In genomic region chr2:122158362-122158802, GRCm38 (mm10) we compare ENCODE assay signal across 15 mouse cellular contexts. TPM values are rescaled to one million over a fixed set of nuclear protein-coding genes. Genes with fewer than 3 reads are reported as not detected.
DNase-seq lines count a peak whose midpoint lies in the region; ATAC-seq and TF ChIP-seq lines count a peak whose summit lies in the region.
"Had no signal": no experiment of that assay in that cellular context is flagged by ENCODE, and none has a peak within 500 bp of the region (broad histone marks: within the 10 kb centered on the region; RNA-seq: fewer than 3 reads in every experiment).

No protein-coding gene starts in this region.

- ATAC-seq in embryonic facial prominence, embryonic 13.5 days (ENCODE audit: insufficient number of reproducible peaks, insufficient read depth, low FRiP score, low TSS enrichment, low read depth) = no peak
- no peak for ATAC-seq in limb, embryonic 11.5 days (ENCODE audit: insufficient number of reproducible peaks, low FRiP score, low TSS enrichment, low read depth)
- peak; percentile 24 for ATAC-seq in limb, embryonic 14.5 days (ENCODE audit: low FRiP score, low read depth)
- ATAC-seq in forebrain, embryonic 12.5 days (ENCODE audit: low FRiP score) = no peak
- ATAC-seq: forebrain, postnatal 0 days had no signal

- H3K9me3 ChIP-seq in embryonic facial prominence, embryonic 13.5 days = no peaks in the 10 kb centered on the region
- no peaks in the 10 kb centered on the region for H3K9me3 ChIP-seq in embryonic facial prominence, embryonic 10.5 days
- no peaks in the 10 kb centered on the region for H3K9me3 ChIP-seq in limb, embryonic 11.5 days (ENCODE audit: control insufficient read depth, low read length)
- H3K9me3 ChIP-seq in limb, embryonic 10.5 days (replicated peaks) = no peaks in the 10 kb centered on the region
- H3K9me3 ChIP-seq in limb, embryonic 14.5 days (ENCODE audit: control insufficient read depth, low read length) = no peaks in the 10 kb centered on the region
- no peaks in the 10 kb centered on the region for H3K9me3 ChIP-seq in forebrain, embryonic 12.5 days

- H3K27me3 ChIP-seq in embryonic facial prominence, embryonic 13.5 days = no peaks in the 10 kb centered on the region
- no peaks in the 10 kb centered on the region for H3K27me3 ChIP-seq in embryonic facial prominence, embryonic 10.5 days (replicated peaks; ENCODE audit: low read depth, poor library complexity, severe bottlenecking)
- no peaks in the 10 kb centered on the region for H3K27me3 ChIP-seq in limb, embryonic 11.5 days (ENCODE audit: control insufficient read depth, insufficient read depth, low read length)
- no peaks in the 10 kb centered on the region for H3K27me3 ChIP-seq in limb, embryonic 10.5 days (ENCODE audit: low read depth, poor library complexity, severe bottlenecking)
- H3K27me3 ChIP-seq in limb, embryonic 14.5 days (ENCODE audit: control insufficient read depth, insufficient read depth, low read length) = no peaks in the 10 kb centered on the region
- H3K27me3 ChIP-seq in forebrain, embryonic 12.5 days = no peaks in the 10 kb centered on the region

- peaks cover 9% of the 10 kb centered on the region; the same call in 1 of the 2 replicates for H3K4me1 ChIP-seq in embryonic facial prominence, embryonic 13.5 days
- no peaks in the 10 kb centered on the region for H3K4me1 ChIP-seq in embryonic facial prominence, embryonic 10.5 days
- H3K4me1 ChIP-seq in limb, embryonic 11.5 days (ENCODE audit: control insufficient read depth, insufficient read depth, low read length) = no peaks in the 10 kb centered on the region; the same call in 1 of the 2 replicates
- H3K4me1 ChIP-seq in limb, embryonic 10.5 days = no peaks in the 10 kb centered on the region
- no peaks in the 10 kb centered on the region for H3K4me1 ChIP-seq in limb, embryonic 14.5 days (ENCODE audit: control insufficient read depth, insufficient read depth, low read length)
- no peaks in the 10 kb centered on the region for H3K4me1 ChIP-seq in forebrain, embryonic 12.5 days

- TF ChIP-seq POLR2A in limb, embryonic 14.5 days (IDR thresholded peaks at IDR 0.05; ENCODE audit: borderline replicate concordance, extremely low read depth, insufficient read depth, insufficient read length) = no peak

- H3K9ac ChIP-seq in embryonic facial prominence, embryonic 13.5 days = no peak overlapping the region
- H3K9ac ChIP-seq in limb, embryonic 11.5 days (ENCODE audit: low read length) = no peak overlapping the region
- no peak overlapping the region for H3K9ac ChIP-seq in limb, embryonic 14.5 days (ENCODE audit: low read depth, low read length, severe bottlenecking)
- no peak overlapping the region for H3K9ac ChIP-seq in forebrain, embryonic 12.5 days
- H3K9ac ChIP-seq: forebrain, postnatal 0 days; hindbrain, embryonic 14.5 days had no signal

- no peak for DNase-seq in embryonic facial prominence, embryonic 10.5 days (ENCODE audit: low spot score)
- DNase-seq in limb, embryonic 11.5 days (ENCODE audit: low spot score) = peak; percentile 8
- DNase-seq in limb, embryonic 10.5 days (ENCODE audit: low spot score) = no peak
- peak; percentile 50 for DNase-seq in NIH3T3 (ENCODE audit: low read depth)
- DNase-seq in limb, embryonic 14.5 days (ENCODE audit: low spot score) = peak; percentile 53
- DNase-seq in gastrocnemius, postnatal 4 days (ENCODE audit: low spot score in 2 of 2) = no peak
- DNase-seq: cerebellum, adult 9-10 months; forebrain, postnatal 0 days; kidney, postnatal 36 days had no signal

- no peak overlapping the region for H3K4me3 ChIP-seq in embryonic facial prominence, embryonic 13.5 days
- no peak overlapping the region for H3K4me3 ChIP-seq in embryonic facial prominence, embryonic 10.5 days
- H3K4me3 ChIP-seq in limb, embryonic 11.5 days (ENCODE audit: low read depth, low read length) = no peak overlapping the region
- no peak overlapping the region for H3K4me3 ChIP-seq in limb, embryonic 10.5 days
- H3K4me3 ChIP-seq in limb, embryonic 14.5 days (replicated peaks; ENCODE audit: low read length) = no peak overlapping the region
- no peak overlapping the region for H3K4me3 ChIP-seq in forebrain, embryonic 12.5 days (replicated peaks)
- H3K4me3 ChIP-seq: left cerebral cortex, adult 2 months had no signal

- peaks cover 12% of the 10 kb centered on the region; the same call in 1 of the 2 replicates for H3K36me3 ChIP-seq in embryonic facial prominence, embryonic 13.5 days
- peaks cover 14% of the 10 kb centered on the region for H3K36me3 ChIP-seq in embryonic facial prominence, embryonic 10.5 days (replicated peaks)
- H3K36me3 ChIP-seq in limb, embryonic 11.5 days (ENCODE audit: control insufficient read depth, insufficient read depth, low read length) = no peaks in the 10 kb centered on the region; the same call in 1 of the 2 replicates
- H3K36me3 ChIP-seq in limb, embryonic 10.5 days = peaks cover 14% of the 10 kb centered on the region
- H3K36me3 ChIP-seq in limb, embryonic 14.5 days (ENCODE audit: control insufficient read depth, insufficient read depth, low read length) = peaks cover 9% of the 10 kb centered on the region; the same call in 1 of the 2 replicates
- H3K36me3 ChIP-seq in forebrain, embryonic 12.5 days (replicated peaks) = no peaks in the 10 kb centered on the region; the same call in 1 of the 2 replicates

- peak overlapping the region; percentile 55; the same call in 1 of the 2 replicates for H3K27ac ChIP-seq in embryonic facial prominence, embryonic 13.5 days
- no peak overlapping the region for H3K27ac ChIP-seq in embryonic facial prominence, embryonic 10.5 days (replicated peaks)
- no peak overlapping the region for H3K27ac ChIP-seq in limb, embryonic 11.5 days (replicated peaks; ENCODE audit: low read depth, low read length)
- no peak overlapping the region for H3K27ac ChIP-seq in limb, embryonic 10.5 days
- no peak overlapping the region for H3K27ac ChIP-seq in limb, embryonic 14.5 days (replicated peaks; ENCODE audit: low read depth, low read length)
- H3K27ac ChIP-seq in forebrain, embryonic 12.5 days = no peak overlapping the region
- H3K27ac ChIP-seq: hindbrain, embryonic 14.5 days; left cerebral cortex, adult 2 months; macrophage had no signal

- 40% methylated on average over 6 of the region's 6 CpGs for WGBS in embryonic facial prominence, embryonic 13.5 days
- WGBS in embryonic facial prominence, embryonic 10.5 days = 65% methylated on average over 6 of the region's 6 CpGs
- 71% methylated on average over 6 of the region's 6 CpGs for WGBS in limb, embryonic 11.5 days
- 72% methylated on average over 6 of the region's 6 CpGs for WGBS in limb, embryonic 10.5 days
- 44% methylated on average over 6 of the region's 6 CpGs for WGBS in limb, embryonic 14.5 days
- 70% methylated on average over 6 of the region's 6 CpGs for WGBS in forebrain, embryonic 12.5 days

- no peak overlapping the region for H3K4me2 ChIP-seq in embryonic facial prominence, embryonic 13.5 days
- no peak overlapping the region for H3K4me2 ChIP-seq in limb, embryonic 11.5 days (ENCODE audit: low read depth, severe bottlenecking)
- H3K4me2 ChIP-seq in limb, embryonic 14.5 days (replicated peaks; ENCODE audit: low read depth, low read length, severe bottlenecking) = no peak overlapping the region
- no peak overlapping the region for H3K4me2 ChIP-seq in forebrain, embryonic 12.5 days
- H3K4me2 ChIP-seq: hindbrain, embryonic 14.5 days had no signal

RNA-seq across cellular contexts. Expression of gene Trim69, which starts 2.1 kb away (rescaled TPM):
- polyA plus RNA-seq in embryonic facial prominence, embryonic 13.5 days (2015; fragmentation: Nextera tagmentation; extraction: Ambion mirVana) = not detected in 2 replicates
- 0.11 TPM in 1 of 2 replicates, not detected in the other for polyA plus RNA-seq in embryonic facial prominence, embryonic 10.5 days (2016; fragmentation: Nextera tagmentation; extraction: Ambion mirVana)
- 0.17 TPM in 1 of 2 replicates, not detected in the other for polyA plus RNA-seq in limb, embryonic 11.5 days (2014; fragmentation: Nextera tagmentation; extraction: Ambion mirVana)
- 0.08 TPM in 1 of 2 replicates, not detected in the other for polyA plus RNA-seq in limb, embryonic 10.5 days (2016; fragmentation: Nextera tagmentation; extraction: Ambion mirVana)
- polyA plus RNA-seq in limb, embryonic 14.5 days (2012; rRNA removed) = 0.08 and 0.17 TPM in 2 replicates
- not detected in 2 replicates for polyA plus RNA-seq in limb, embryonic 14.5 days (2014; fragmentation: Nextera tagmentation; extraction: Ambion mirVana)
- not detected in 2 replicates for polyA plus RNA-seq in forebrain, embryonic 12.5 days (2016; fragmentation: Nextera tagmentation; extraction: Ambion mirVana)
- total RNA-seq in gastrocnemius, postnatal 4 days (2021) = not detected
- total RNA-seq: forebrain, postnatal 0 days; left cerebral cortex, adult 2 months had no signal
- polyA plus RNA-seq: brain, embryonic 14.5 days; forebrain, postnatal 0 days; hindbrain, embryonic 14.5 days had no signal

RNA-seq across cellular contexts. Expression of gene B2m, which starts 10.9 kb away (rescaled TPM):
- 239 and 303 TPM in 2 replicates for polyA plus RNA-seq in embryonic facial prominence, embryonic 13.5 days (2015; fragmentation: Nextera tagmentation; extraction: Ambion mirVana)
- 104 and 107 TPM in 2 replicates for polyA plus RNA-seq in embryonic facial prominence, embryonic 10.5 days (2016; fragmentation: Nextera tagmentation; extraction: Ambion mirVana)
- polyA plus RNA-seq in limb, embryonic 11.5 days (2014; fragmentation: Nextera tagmentation; extraction: Ambion mirVana) = 112 and 118 TPM in 2 replicates
- 73.7 and 87.1 TPM in 2 replicates for polyA plus RNA-seq in limb, embryonic 10.5 days (2016; fragmentation: Nextera tagmentation; extraction: Ambion mirVana)
- 125 and 145 TPM in 2 replicates for polyA plus RNA-seq in limb, embryonic 14.5 days (2012; rRNA removed)
- polyA plus RNA-seq in limb, embryonic 14.5 days (2014; fragmentation: Nextera tagmentation; extraction: Ambion mirVana) = 298 and 308 TPM in 2 replicates
- 80.0 and 89.6 TPM in 2 replicates for polyA plus RNA-seq in forebrain, embryonic 12.5 days (2016; fragmentation: Nextera tagmentation; extraction: Ambion mirVana)
- 100 to 1,000 TPM; 168 to 182 TPM for total RNA-seq in gastrocnemius, postnatal 4 days (2021)

RNA-seq across cellular contexts. Expression of gene Patl2, which starts 27.6 kb away (rescaled TPM):
- polyA plus RNA-seq in embryonic facial prominence, embryonic 13.5 days (2015; fragmentation: Nextera tagmentation; extraction: Ambion mirVana) = not detected in 2 replicates
- polyA plus RNA-seq in embryonic facial prominence, embryonic 10.5 days (2016; fragmentation: Nextera tagmentation; extraction: Ambion mirVana) = 0.10 TPM in 1 of 2 replicates, not detected in the other
- not detected in 2 replicates for polyA plus RNA-seq in limb, embryonic 11.5 days (2014; fragmentation: Nextera tagmentation; extraction: Ambion mirVana)
- not detected in 2 replicates for polyA plus RNA-seq in limb, embryonic 10.5 days (2016; fragmentation: Nextera tagmentation; extraction: Ambion mirVana)
- polyA plus RNA-seq in limb, embryonic 14.5 days (2012; rRNA removed) = 0.03 and 0.04 TPM in 2 replicates
- polyA plus RNA-seq in limb, embryonic 14.5 days (2014; fragmentation: Nextera tagmentation; extraction: Ambion mirVana) = 0.17 TPM in 1 of 2 replicates, not detected in the other
- polyA plus RNA-seq in forebrain, embryonic 12.5 days (2016; fragmentation: Nextera tagmentation; extraction: Ambion mirVana) = not detected in 2 replicates
- total RNA-seq in gastrocnemius, postnatal 4 days (2021) = not detected
- total RNA-seq: forebrain, postnatal 0 days; left cerebral cortex, adult 2 months had no signal
- polyA plus RNA-seq: brain, embryonic 14.5 days; forebrain, postnatal 0 days; hindbrain, embryonic 14.5 days had no signal

RNA-seq across cellular contexts. Expression of gene Terb2, which starts 27.7 kb away (rescaled TPM):
- not detected in 2 replicates for polyA plus RNA-seq in embryonic facial prominence, embryonic 13.5 days (2015; fragmentation: Nextera tagmentation; extraction: Ambion mirVana)
- not detected in 2 replicates for polyA plus RNA-seq in embryonic facial prominence, embryonic 10.5 days (2016; fragmentation: Nextera tagmentation; extraction: Ambion mirVana)
- not detected in 2 replicates for polyA plus RNA-seq in limb, embryonic 11.5 days (2014; fragmentation: Nextera tagmentation; extraction: Ambion mirVana)
- not detected in 2 replicates for polyA plus RNA-seq in limb, embryonic 10.5 days (2016; fragmentation: Nextera tagmentation; extraction: Ambion mirVana)
- not detected in 2 replicates for polyA plus RNA-seq in limb, embryonic 14.5 days (2012; rRNA removed)
- polyA plus RNA-seq in limb, embryonic 14.5 days (2014; fragmentation: Nextera tagmentation; extraction: Ambion mirVana) = not detected in 2 replicates
- polyA plus RNA-seq in forebrain, embryonic 12.5 days (2016; fragmentation: Nextera tagmentation; extraction: Ambion mirVana) = not detected in 2 replicates
- total RNA-seq in gastrocnemius, postnatal 4 days (2021) = not detected
- total RNA-seq: forebrain, postnatal 0 days; left cerebral cortex, adult 2 months had no signal
- polyA plus RNA-seq: brain, embryonic 14.5 days; forebrain, postnatal 0 days; hindbrain, embryonic 14.5 days; macrophage had no signal

RNA-seq across cellular contexts. Expression of gene Spg11, which starts 40.2 kb away (rescaled TPM):
- polyA plus RNA-seq in embryonic facial prominence, embryonic 13.5 days (2015; fragmentation: Nextera tagmentation; extraction: Ambion mirVana) = 9.1 and 10.1 TPM in 2 replicates
- 10.9 TPM in 2 replicates for polyA plus RNA-seq in embryonic facial prominence, embryonic 10.5 days (2016; fragmentation: Nextera tagmentation; extraction: Ambion mirVana)
- polyA plus RNA-seq in limb, embryonic 11.5 days (2014; fragmentation: Nextera tagmentation; extraction: Ambion mirVana) = 9.5 and 13.0 TPM in 2 replicates
- 9.8 and 12.1 TPM in 2 replicates for polyA plus RNA-seq in limb, embryonic 10.5 days (2016; fragmentation: Nextera tagmentation; extraction: Ambion mirVana)
- 11.4 and 13.6 TPM in 2 replicates for polyA plus RNA-seq in limb, embryonic 14.5 days (2012; rRNA removed)
- 8.7 and 10.5 TPM in 2 replicates for polyA plus RNA-seq in limb, embryonic 14.5 days (2014; fragmentation: Nextera tagmentation; extraction: Ambion mirVana)
- polyA plus RNA-seq in forebrain, embryonic 12.5 days (2016; fragmentation: Nextera tagmentation; extraction: Ambion mirVana) = 15.3 and 16.9 TPM in 2 replicates
- total RNA-seq in gastrocnemius, postnatal 4 days (2021) = 10 to 100 TPM; 11.4 to 12.8 TPM

Comparison
In these comparisons a context has a peak if more than half of its experiments do, and no peak if none do; other contexts are left out.
1. DNase-seq: peak in limb, embryonic 11.5 days (single experiment), NIH3T3 (single experiment) and limb, embryonic 14.5 days (single experiment); none in embryonic facial prominence, embryonic 10.5 days (single experiment), limb, embryonic 10.5 days (single experiment) and gastrocnemius, postnatal 4 days (0 of 2).